Mouse (Mus musculus): ENCODE results near the gene Gm13271. TPM values are rescaled to one million over a fixed set of nuclear protein-coding genes. Genes with fewer than 3 reads are reported as not detected.
A peak's percentile ranks its signal among the peaks of the same experiment; 100 is the strongest.
"Not testable (repeated sequence)": the region's sequence is repeated elsewhere in the genome, so short reads cannot be mapped to it uniquely, and the experiment has no call there.

Gm13271 gene
- polyA plus RNA-seq, 1 experiment from 2014 or later: 0.29 TPM

DNA sequence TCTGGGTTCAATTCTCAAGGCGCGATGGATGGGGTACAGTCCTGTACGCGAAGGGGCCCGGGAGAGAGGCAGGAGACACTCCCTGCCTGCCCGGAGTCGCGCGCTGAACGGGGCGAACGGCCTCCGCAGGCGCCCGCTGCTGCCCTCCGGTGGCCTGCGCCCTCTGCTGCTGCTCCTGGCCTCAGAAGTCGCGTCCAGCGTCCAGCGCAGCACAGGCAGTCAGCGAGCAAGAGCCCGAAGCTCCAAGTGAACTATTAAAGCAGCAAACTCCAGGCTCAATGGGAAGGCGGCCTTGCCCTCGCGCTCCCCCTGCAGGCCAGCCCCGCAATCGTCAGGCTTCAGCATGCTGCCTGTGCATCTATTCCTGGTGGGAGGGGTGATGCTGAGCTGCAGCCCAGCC, 5.8 kb downstream of the Gm13271 start:
- not testable (repeated sequence) for H3K9me3 ChIP-seq (replicated peaks; ENCODE audit: low read length); H3K36me3 ChIP-seq (ENCODE audit: insufficient read depth, low read length); H3K27me3 ChIP-seq (ENCODE audit: insufficient read depth, low read length); ATAC-seq (replicated peaks; ENCODE audit: low FRiP score, low read depth); H3K9ac ChIP-seq (ENCODE audit: low read depth, low read length); H3K4me1 ChIP-seq (replicated peaks; ENCODE audit: insufficient read depth, low read length)
- under 1% methylated on average over 24 of the region's 28 CpGs for WGBS
- Histone ChIP-seq H3K27ac (peak overlapping the region; percentile 73), H3K4me3 (replicated peaks; ENCODE audit: low read depth, low read length) (peak overlapping the region; percentile 16; the same call in 1 of the 2 replicates), H3K4me2 (ENCODE audit: low read length) (peak overlapping the region; percentile 34; the same call in 1 of the 2 replicates)
- DNase-seq (ENCODE audit: low spot score): peak; percentile 93
- peak; percentile 72 for TF ChIP-seq CTCF (IDR thresholded peaks at IDR 0.05; ENCODE audit: low read depth)

DNA sequence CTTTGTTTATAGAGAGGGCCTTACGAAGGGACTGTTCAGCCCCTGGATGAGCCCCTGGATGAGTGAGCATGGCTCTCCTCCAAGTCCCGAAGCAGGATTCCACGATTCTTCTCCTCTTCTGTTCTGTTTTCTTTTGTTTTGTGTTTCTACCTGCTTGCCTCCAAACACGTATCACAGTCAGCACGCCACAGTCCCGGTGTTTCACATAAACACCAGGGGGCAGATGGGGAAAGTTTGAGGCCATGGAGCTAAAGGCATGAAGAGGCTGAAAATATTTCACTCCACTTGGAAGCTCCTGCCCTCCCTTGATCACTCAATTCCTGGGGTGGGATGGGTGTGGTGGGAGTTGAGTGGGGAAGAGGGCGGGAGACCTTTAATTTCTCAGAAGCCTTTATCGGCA, 7.1 kb downstream of the Gm13271 start:
- H3K4me3 ChIP-seq (replicated peaks; ENCODE audit: low read depth, low read length); H3K27ac ChIP-seq; DNase-seq (ENCODE audit: low spot score); H3K36me3 ChIP-seq (ENCODE audit: insufficient read depth, low read length); H3K9me3 ChIP-seq (replicated peaks; ENCODE audit: low read length); H3K4me1 ChIP-seq (replicated peaks; ENCODE audit: insufficient read depth, low read length); H3K27me3 ChIP-seq (ENCODE audit: insufficient read depth, low read length); H3K4me2 ChIP-seq (ENCODE audit: low read length); H3K9ac ChIP-seq (ENCODE audit: low read depth, low read length); ATAC-seq (replicated peaks; ENCODE audit: low FRiP score, low read depth): not testable (repeated sequence)
- 0 out of 2 replicates have a peak, but pooled peaks have one; percentile 8 for TF ChIP-seq CTCF (IDR thresholded peaks at IDR 0.05; ENCODE audit: low read depth)
- WGBS: 75% methylated on average over 6 of the region's 8 CpGs

- not testable (repeated sequence) for ATAC-seq (replicated peaks; ENCODE audit: low FRiP score, low read depth); H3K27ac ChIP-seq; H3K27me3 ChIP-seq (ENCODE audit: insufficient read depth, low read length); H3K36me3 ChIP-seq (ENCODE audit: insufficient read depth, low read length); H3K4me3 ChIP-seq (replicated peaks; ENCODE audit: low read depth, low read length); H3K9ac ChIP-seq (ENCODE audit: low read depth, low read length); DNase-seq (ENCODE audit: low spot score); H3K4me2 ChIP-seq (ENCODE audit: low read length); H3K9me3 ChIP-seq (replicated peaks; ENCODE audit: low read length); H3K4me1 ChIP-seq (replicated peaks; ENCODE audit: insufficient read depth, low read length)
- WGBS: 53% methylated on average over 9 of the region's 9 CpGs
These were observed 7.7 kb downstream of the Gm13271 start for GRCm38 (mm10) chr4:88762341-88762740.

DNA sequence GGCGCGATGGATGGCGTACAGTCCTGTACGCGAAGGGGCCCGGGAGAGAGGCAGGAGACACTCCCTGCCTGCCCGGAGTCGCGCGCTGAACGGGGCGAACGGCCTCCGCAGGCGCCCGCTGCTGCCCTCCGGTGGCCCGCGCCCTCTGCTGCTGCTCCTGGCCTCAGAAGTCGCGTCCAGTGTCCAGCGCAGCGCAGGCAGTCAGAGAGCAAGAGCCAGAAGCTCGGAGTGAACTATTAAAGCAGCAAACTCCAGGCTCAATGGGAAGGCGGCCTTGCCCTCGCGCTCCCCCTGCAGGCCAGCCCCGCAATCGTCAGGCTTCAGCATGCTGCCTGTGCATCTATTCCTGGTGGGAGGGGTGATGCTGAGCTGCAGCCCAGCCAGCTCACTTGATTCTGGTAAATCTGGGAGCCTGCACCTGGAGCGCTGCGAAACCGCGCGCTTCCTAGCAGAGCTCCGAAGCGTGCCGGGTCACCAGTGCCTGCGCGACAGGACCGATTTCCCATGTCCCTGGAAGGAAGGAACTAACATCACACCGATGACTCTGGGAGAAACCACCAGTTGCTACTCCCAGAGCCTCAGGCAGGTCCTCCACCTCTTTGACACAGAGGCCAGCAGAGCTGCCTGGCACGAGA, 8.8 kb downstream of the Gm13271 start:
- H3K36me3 ChIP-seq (ENCODE audit: insufficient read depth, low read length); ATAC-seq (replicated peaks; ENCODE audit: low FRiP score, low read depth); H3K4me1 ChIP-seq (replicated peaks; ENCODE audit: insufficient read depth, low read length); H3K27me3 ChIP-seq (ENCODE audit: insufficient read depth, low read length); H3K9me3 ChIP-seq (replicated peaks; ENCODE audit: low read length); H3K4me3 ChIP-seq (replicated peaks; ENCODE audit: low read depth, low read length); H3K9ac ChIP-seq (ENCODE audit: low read depth, low read length): not testable (repeated sequence)
- peak overlapping the region; percentile 25; the same call in 1 of the 2 replicates for H3K4me2 ChIP-seq (ENCODE audit: low read length)
- peak; percentile 90 for DNase-seq (ENCODE audit: low spot score)
- peak overlapping the region; percentile 54 for H3K27ac ChIP-seq
- 2% methylated on average over 22 of the region's 42 CpGs for whole genome bisulfite sequencing
- TF ChIP-seq CTCF (IDR thresholded peaks at IDR 0.05; ENCODE audit: low read depth): peak; percentile 72

DNA sequence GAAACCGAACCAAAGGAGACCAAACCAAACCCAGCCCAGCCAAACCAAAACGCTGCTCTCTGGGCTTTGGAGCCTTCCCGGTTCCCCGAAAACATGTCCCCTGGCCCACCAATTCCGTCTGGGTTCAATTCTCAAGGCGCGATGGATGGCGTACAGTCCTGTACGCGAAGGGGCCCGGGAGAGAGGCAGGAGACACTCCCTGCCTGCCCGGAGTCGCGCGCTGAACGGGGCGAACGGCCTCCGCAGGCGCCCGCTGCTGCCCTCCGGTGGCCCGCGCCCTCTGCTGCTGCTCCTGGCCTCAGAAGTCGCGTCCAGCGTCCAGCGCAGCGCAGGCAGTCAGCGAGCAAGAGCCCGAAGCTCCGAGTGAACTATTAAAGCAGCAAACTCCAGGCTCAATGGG, 18.9 kb downstream of the Gm13271 start, which contains the start of gene Gm13290:
Gene Gm13290, plus strand, starts transcription at position 301 of the 400 bp plus-strand sequence.
- not testable (repeated sequence) for H3K27me3 ChIP-seq (ENCODE audit: insufficient read depth, low read length); H3K4me1 ChIP-seq (replicated peaks; ENCODE audit: insufficient read depth, low read length); DNase-seq (ENCODE audit: low spot score); H3K4me2 ChIP-seq (ENCODE audit: low read length); H3K27ac ChIP-seq; H3K4me3 ChIP-seq (replicated peaks; ENCODE audit: low read depth, low read length); H3K9ac ChIP-seq (ENCODE audit: low read depth, low read length); H3K36me3 ChIP-seq (ENCODE audit: insufficient read depth, low read length); H3K9me3 ChIP-seq (replicated peaks; ENCODE audit: low read length); ATAC-seq (replicated peaks; ENCODE audit: low FRiP score, low read depth)
- WGBS: no CpG with 5 or more reads among the region's 32 CpGs

GRCm38 (mm10) chr4:88776622-88777021, 22.0 kb downstream of the Gm13271 start, which contains the start of gene Gm13289:
Gene Gm13289, plus strand, starts transcription at chr4:88776922.
- no CpG with 5 or more reads among the region's 29 CpGs for WGBS
- H3K27me3 ChIP-seq (ENCODE audit: insufficient read depth, low read length); H3K4me1 ChIP-seq (replicated peaks; ENCODE audit: insufficient read depth, low read length); H3K4me3 ChIP-seq (replicated peaks; ENCODE audit: low read depth, low read length); DNase-seq (ENCODE audit: low spot score); ATAC-seq (replicated peaks; ENCODE audit: low FRiP score, low read depth); H3K36me3 ChIP-seq (ENCODE audit: insufficient read depth, low read length); H3K9me3 ChIP-seq (replicated peaks; ENCODE audit: low read length); H3K9ac ChIP-seq (ENCODE audit: low read depth, low read length); H3K27ac ChIP-seq; H3K4me2 ChIP-seq (ENCODE audit: low read length): not testable (repeated sequence)

GRCm38 (mm10) chr4:88779550-88779949, 24.9 kb downstream of the Gm13271 start, which contains the start of gene Gm13272:
Gene Gm13272, plus strand, starts transcription at chr4:88779850.
- H3K4me3 ChIP-seq (replicated peaks; ENCODE audit: low read depth, low read length); H3K4me1 ChIP-seq (replicated peaks; ENCODE audit: insufficient read depth, low read length); H3K27me3 ChIP-seq (ENCODE audit: insufficient read depth, low read length); DNase-seq (ENCODE audit: low spot score); ATAC-seq (replicated peaks; ENCODE audit: low FRiP score, low read depth); H3K27ac ChIP-seq; H3K4me2 ChIP-seq (ENCODE audit: low read length); H3K36me3 ChIP-seq (ENCODE audit: insufficient read depth, low read length); H3K9ac ChIP-seq (ENCODE audit: low read depth, low read length); H3K9me3 ChIP-seq (replicated peaks; ENCODE audit: low read length): not testable (repeated sequence)
- WGBS: no CpG with 5 or more reads among the region's 29 CpGs

DNA sequence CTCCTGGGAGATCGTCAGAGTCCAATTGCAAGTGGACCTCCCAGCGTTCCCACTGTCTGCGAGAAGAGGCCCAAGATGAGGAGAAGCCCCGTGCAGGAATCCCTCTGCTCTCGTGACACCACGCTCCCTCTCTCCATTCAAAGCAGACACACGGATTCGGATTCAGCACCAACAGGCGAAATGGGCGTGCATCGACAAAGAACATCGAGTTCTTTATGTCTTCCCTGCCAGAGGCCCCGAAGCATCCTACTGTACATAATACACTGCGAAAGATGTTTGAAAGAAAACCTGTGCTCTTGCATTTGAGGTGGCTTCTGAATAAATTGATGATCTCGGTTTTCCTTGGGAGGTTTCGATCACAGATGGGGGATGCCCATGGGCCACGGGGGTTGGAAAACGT, 25.7 kb downstream of the Gm13271 start:
- not testable (repeated sequence) for H3K36me3 ChIP-seq (ENCODE audit: insufficient read depth, low read length); H3K27me3 ChIP-seq (ENCODE audit: insufficient read depth, low read length); H3K9me3 ChIP-seq (replicated peaks; ENCODE audit: low read length); H3K4me1 ChIP-seq (replicated peaks; ENCODE audit: insufficient read depth, low read length); H3K27ac ChIP-seq; ATAC-seq (replicated peaks; ENCODE audit: low FRiP score, low read depth); DNase-seq (ENCODE audit: low spot score); H3K4me2 ChIP-seq (ENCODE audit: low read length); H3K4me3 ChIP-seq (replicated peaks; ENCODE audit: low read depth, low read length); H3K9ac ChIP-seq (ENCODE audit: low read depth, low read length)
- 50% methylated on average over 15 of the region's 18 CpGs for WGBS

- Histone ChIP-seq H3K4me2 (ENCODE audit: low read length) (peak within 1 kb of the TSS; percentile 35; the same call in 1 of the 2 replicates), H3K27ac (peak within 1 kb of the TSS; percentile 50; the same call in 1 of the 2 replicates)
- H3K27me3 ChIP-seq (ENCODE audit: insufficient read depth, low read length); ATAC-seq (replicated peaks; ENCODE audit: low FRiP score, low read depth); H3K9me3 ChIP-seq (replicated peaks; ENCODE audit: low read length); H3K4me3 ChIP-seq (replicated peaks; ENCODE audit: low read depth, low read length); H3K4me1 ChIP-seq (replicated peaks; ENCODE audit: insufficient read depth, low read length); H3K9ac ChIP-seq (ENCODE audit: low read depth, low read length); DNase-seq (ENCODE audit: low spot score); H3K36me3 ChIP-seq (ENCODE audit: insufficient read depth, low read length): not testable (repeated sequence)
- 25% methylated on average over 3 of the region's 7 CpGs for WGBS
These were observed 27.2 kb downstream of the Gm13271 start, which contains the start of gene Ifnz for GRCm38 (mm10) chr4:88781831-88782230. Gene Ifnz, plus strand, starts transcription at chr4:88782131.

All from kidney, postnatal 0 days (tissue).